Mouse (Mus musculus) erythroblast, embryonic 14.5 days (primary cell): ENCODE data around the gene Scgb3a1. TPM values are rescaled to one million over a fixed set of nuclear protein-coding genes. Genes with fewer than 3 reads are reported as not detected.

Experiments
- H3K27me3 ChIP-seq: 2 replicates; pipeline ENCODE4 v1.6.1; 2012; ENCODE audit warnings: inconsistent platforms; ENCODE audit not compliant: control insufficient read depth
- H3K36me3 ChIP-seq: 2 replicates; pipeline ENCODE4 v1.6.1; 2012; ENCODE audit warnings: mild to moderate bottlenecking, inconsistent platforms; ENCODE audit not compliant: control insufficient read depth
- H3K4me1 ChIP-seq: 2 replicates; pipeline ENCODE4 v1.6.1; 2012; ENCODE audit warnings: inconsistent platforms; ENCODE audit not compliant: control insufficient read depth
- H3K4me3 ChIP-seq: replicated peaks from 2 replicates; pipeline ENCODE3; 2012; ENCODE audit warnings: moderate library complexity, mild to moderate bottlenecking, inconsistent platforms
- H3K9me3 ChIP-seq: 2 replicates; pipeline ENCODE4 v1.6.1; 2012; ENCODE audit warnings: low read length, inconsistent platforms, mixed read lengths; ENCODE audit not compliant: control insufficient read depth
- GATA1 ChIP-seq: IDR thresholded peaks from 2 replicates; pipeline ENCODE4 v1.6.1; 2012; ENCODE audit warnings: low read length, inconsistent platforms, mixed read lengths
- TAL1 ChIP-seq: IDR thresholded peaks from 3 replicates; pipeline ENCODE4 v1.6.1; 2012; ENCODE audit warnings: low read length, inconsistent platforms, mixed read lengths
- polyA plus RNA-seq: library from polyadenylated mRNA; stranded (reverse); fragments of >175 nt; gene quantifications from 2 replicates; pipeline ENCODE4 v1.2.3, GENCODE M21; 2012

The Scgb3a1 gene
- polyA plus RNA-seq, 1 experiment, result not detected

DNA sequence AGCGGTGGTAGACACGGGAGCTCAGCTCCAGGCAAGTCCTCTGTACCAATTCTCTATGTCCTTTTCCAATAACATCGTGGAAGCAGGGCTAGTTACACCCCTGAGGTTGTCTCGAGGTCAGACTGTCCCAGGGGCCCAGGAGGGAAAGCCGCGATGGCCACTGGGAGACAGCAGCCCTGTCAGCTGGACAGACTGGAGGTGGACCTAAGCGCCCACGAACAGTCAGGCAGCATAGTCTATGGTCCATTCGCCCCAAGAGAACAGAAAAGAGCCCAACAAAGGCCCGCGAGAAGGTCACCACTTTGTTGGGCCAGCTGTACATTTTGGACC is 10.4 kb upstream of the Scgb3a1 start:
- Histone ChIP-seq H3K4me3 (peak overlapping the region; percentile 32), H3K4me1 (peaks cover 34% of the 10 kb centered on the region), H3K36me3 (no peaks in the 10 kb centered on the region), H3K27me3 (no peaks in the 10 kb centered on the region), H3K9me3 (peaks cover 5% of the 10 kb centered on the region; the same call in 1 of the 2 replicates)
- TF ChIP-seq GATA1 (no peak), TAL1 (no peak)

GRCm38 (mm10) chr11:49654651-49655050 is 8.8 kb upstream of the Scgb3a1 start:
- TF ChIP-seq TAL1 (no peak), GATA1 (no peak)
- Histone ChIP-seq H3K4me1 (peaks cover 36% of the 10 kb centered on the region), H3K4me3 (no peak overlapping the region), H3K27me3 (no peaks in the 10 kb centered on the region), H3K36me3 (no peaks in the 10 kb centered on the region), H3K9me3 (peaks cover 5% of the 10 kb centered on the region; the same call in 1 of the 2 replicates)

GRCm38 (mm10) chr11:49655501-49655900 is 7.9 kb upstream of the Scgb3a1 start:
- no peaks in the 10 kb centered on the region for H3K27me3 ChIP-seq
- H3K4me3 ChIP-seq, result no peak overlapping the region
- H3K4me1 ChIP-seq, result peaks cover 29% of the 10 kb centered on the region
- H3K36me3 ChIP-seq, result no peaks in the 10 kb centered on the region
- H3K9me3 ChIP-seq, result peaks cover 5% of the 10 kb centered on the region; the same call in 1 of the 2 replicates
- TF ChIP-seq TAL1, result no peak
- TF ChIP-seq GATA1, result no peak

GRCm38 (mm10) chr11:49658065-49658464 is 5.3 kb upstream of the Scgb3a1 start:
- Histone ChIP-seq H3K4me1 (peaks cover 4% of the 10 kb centered on the region), H3K27me3 (peaks cover 5% of the 10 kb centered on the region)
- no peak for TF ChIP-seq TAL1
- TF ChIP-seq GATA1, result no peak

GRCm38 (mm10) chr11:49658791-49659469 is 4.5 kb upstream of the Scgb3a1 start:
- Histone ChIP-seq H3K4me1 (peaks cover 2% of the 10 kb centered on the region), H3K36me3 (no peaks in the 10 kb centered on the region), H3K27me3 (peaks cover 5% of the 10 kb centered on the region), H3K4me3 (no peak overlapping the region), H3K9me3 (peaks cover 5% of the 10 kb centered on the region; the same call in 1 of the 2 replicates)
- TF ChIP-seq TAL1 (no peak), GATA1 (no peak)

More at GRCm38 (mm10) chr11:49658065-49658464, 5.3 kb upstream of the Scgb3a1 start:
- Histone ChIP-seq H3K9me3 (peaks cover 5% of the 10 kb centered on the region; the same call in 1 of the 2 replicates), H3K4me3 (no peak overlapping the region), H3K36me3 (no peaks in the 10 kb centered on the region)

- peaks cover 2% of the 10 kb centered on the region for H3K4me1 ChIP-seq
- no peak overlapping the region for H3K4me3 ChIP-seq
- peaks cover 2% of the 10 kb centered on the region; the same call in 1 of the 2 replicates for H3K9me3 ChIP-seq
- peaks cover 5% of the 10 kb centered on the region for H3K27me3 ChIP-seq
- H3K36me3 ChIP-seq, result no peaks in the 10 kb centered on the region
- TF ChIP-seq GATA1, result no peak
- no peak for TF ChIP-seq TAL1
These were observed 4.0 kb upstream of the Scgb3a1 start for GRCm38 (mm10) chr11:49659470-49659799.

GRCm38 (mm10) chr11:49662292-49662780 is 1.1 kb upstream of the Scgb3a1 start:
- Histone ChIP-seq H3K9me3 (no peaks in the 10 kb centered on the region), H3K4me1 (peaks cover 5% of the 10 kb centered on the region), H3K4me3 (no peak overlapping the region), H3K27me3 (peaks cover 5% of the 10 kb centered on the region), H3K36me3 (0 out of 2 replicates have a peak, but pooled peaks cover 2% of the 10 kb centered on the region)
- TF ChIP-seq GATA1 (no peak), TAL1 (no peak)

DNA sequence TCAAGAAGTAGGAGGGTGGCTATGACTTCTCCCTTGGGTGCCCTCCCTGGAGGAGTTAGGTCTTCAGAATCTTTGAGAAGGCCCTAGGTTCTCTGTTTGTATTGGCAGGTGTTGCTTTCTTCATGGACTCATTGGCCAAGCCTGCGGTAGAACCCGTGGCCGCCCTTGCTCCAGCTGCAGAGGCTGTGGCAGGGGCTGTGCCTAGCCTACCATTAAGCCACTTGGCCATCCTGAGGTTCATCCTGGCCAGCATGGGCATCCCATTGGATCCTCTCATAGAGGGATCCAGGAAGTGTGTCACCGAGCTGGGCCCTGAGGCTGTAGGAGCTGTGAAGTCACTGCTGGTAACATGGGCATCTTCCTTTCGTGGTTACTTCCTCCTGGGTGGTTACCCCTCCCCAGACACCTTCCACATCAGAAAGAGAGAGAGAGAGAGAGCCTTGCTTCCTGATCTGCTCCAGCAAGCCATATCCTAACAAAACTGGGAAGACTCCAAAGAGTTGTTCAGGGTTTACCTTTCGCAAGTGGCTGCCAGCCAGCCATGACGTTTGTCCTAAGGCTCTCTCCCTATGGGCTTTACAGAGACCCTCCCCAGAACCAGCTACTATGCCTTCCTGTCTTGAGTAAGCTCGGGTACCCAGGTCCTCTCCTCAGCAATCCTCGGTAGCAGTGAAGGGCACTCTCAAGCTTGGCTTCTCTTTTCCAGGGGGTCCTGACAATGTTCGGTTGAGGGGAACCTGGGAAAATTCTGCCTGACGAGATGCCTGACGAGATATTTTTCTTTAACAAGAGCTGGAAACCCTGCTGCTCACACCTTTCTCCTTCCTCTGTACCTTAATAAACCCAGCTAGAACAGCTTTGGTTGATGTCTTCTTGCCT is 1.1 kb downstream of the Scgb3a1 start:
- Histone ChIP-seq H3K4me3 (no peak overlapping the region), H3K4me1 (peaks cover 3% of the 10 kb centered on the region), H3K36me3 (peaks cover 18% of the 10 kb centered on the region), H3K9me3 (no peaks in the 10 kb centered on the region), H3K27me3 (peaks cover 5% of the 10 kb centered on the region)
- no peak for TF ChIP-seq TAL1

DNA sequence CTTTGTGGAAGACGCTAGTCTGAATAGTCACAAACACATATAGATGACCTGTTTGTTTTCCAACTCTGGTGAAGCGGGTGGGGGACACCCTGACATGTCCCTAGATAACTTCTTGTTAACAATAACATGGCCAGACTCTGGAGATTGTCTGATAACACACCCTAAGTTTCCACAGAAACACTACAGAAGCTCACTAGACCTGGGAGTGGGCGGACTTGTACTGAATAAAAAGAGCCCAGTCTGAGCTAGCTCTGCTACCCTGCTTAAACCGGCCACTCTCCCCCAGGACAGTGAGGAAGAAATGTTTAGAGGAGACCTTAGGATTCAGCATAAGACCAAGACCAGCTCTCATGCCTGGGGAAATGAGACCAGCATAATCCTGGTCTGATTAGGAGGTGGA is 2.1 kb downstream of the Scgb3a1 start:
- Histone ChIP-seq H3K9me3 (no peaks in the 10 kb centered on the region), H3K36me3 (peaks cover 27% of the 10 kb centered on the region), H3K4me3 (no peak overlapping the region), H3K27me3 (peaks cover 5% of the 10 kb centered on the region), H3K4me1 (peaks cover 3% of the 10 kb centered on the region)
- no peak for TF ChIP-seq TAL1
- no peak for TF ChIP-seq GATA1
